Mouse (Mus musculus): ENCODE results near the gene Klhl3. TPM values are rescaled to one million over a fixed set of nuclear protein-coding genes. Genes with fewer than 3 reads are reported as not detected.

Klhl3 gene
- polyA plus RNA-seq, 1 experiment from 2014 or later, result 6.0 TPM

- WGBS, result 61% methylated on average over 14 of the region's 14 CpGs
- peak; percentile 50; the same call in 1 of the 2 replicates for ATAC-seq (ENCODE audit: low FRiP score, low TSS enrichment)
These were observed 101.1 kb downstream of the Klhl3 start for GRCm38 (mm10) chr13:58012067-58012925.

GRCm38 (mm10) chr13:58011526-58011925, 101.9 kb downstream of the Klhl3 start:
- 78% methylated on average over 2 of the region's 2 CpGs for WGBS
- Histone ChIP-seq H3K27me3 (ENCODE audit: control insufficient read depth, insufficient read depth, low read length) (no peaks in the 10 kb centered on the region), H3K9me3 (ENCODE audit: control insufficient read depth, low read length) (no peaks in the 10 kb centered on the region), H3K27ac (ENCODE audit: low read depth, low read length) (no peak overlapping the region), H3K4me2 (replicated peaks; ENCODE audit: low read depth, low read length) (no peak overlapping the region), H3K4me1 (ENCODE audit: control insufficient read depth, insufficient read depth, low read length) (no peaks in the 10 kb centered on the region), H3K36me3 (ENCODE audit: control insufficient read depth, insufficient read depth, low read length) (no peaks in the 10 kb centered on the region), H3K9ac (ENCODE audit: low read depth, low read length) (no peak overlapping the region), H3K4me3 (ENCODE audit: low read length) (no peak overlapping the region)
- no peak for ATAC-seq (ENCODE audit: low FRiP score, low TSS enrichment)

More at GRCm38 (mm10) chr13:58012067-58012925, 101.1 kb downstream of the Klhl3 start:
- H3K36me3 ChIP-seq (ENCODE audit: control insufficient read depth, insufficient read depth, low read length), result no peaks in the 10 kb centered on the region
- H3K9ac ChIP-seq (ENCODE audit: low read depth, low read length), result no peak overlapping the region
- H3K4me1 ChIP-seq (ENCODE audit: control insufficient read depth, insufficient read depth, low read length), result no peaks in the 10 kb centered on the region
- H3K9me3 ChIP-seq (ENCODE audit: control insufficient read depth, low read length), result no peaks in the 10 kb centered on the region
- H3K27me3 ChIP-seq (ENCODE audit: control insufficient read depth, insufficient read depth, low read length), result no peaks in the 10 kb centered on the region
- no peak overlapping the region for H3K4me3 ChIP-seq (ENCODE audit: low read length)
- no peak overlapping the region for H3K27ac ChIP-seq (ENCODE audit: low read depth, low read length)
- H3K4me2 ChIP-seq (replicated peaks; ENCODE audit: low read depth, low read length), result no peak overlapping the region

GRCm38 (mm10) chr13:58010416-58010815, 103.0 kb downstream of the Klhl3 start:
- no peaks in the 10 kb centered on the region for H3K27me3 ChIP-seq (ENCODE audit: control insufficient read depth, insufficient read depth, low read length)
- H3K4me3 ChIP-seq (ENCODE audit: low read length), result no peak overlapping the region
- no peak overlapping the region for H3K27ac ChIP-seq (ENCODE audit: low read depth, low read length)
- H3K9me3 ChIP-seq (ENCODE audit: control insufficient read depth, low read length), result no peaks in the 10 kb centered on the region
- no peak overlapping the region for H3K9ac ChIP-seq (ENCODE audit: low read depth, low read length)
- H3K4me1 ChIP-seq (ENCODE audit: control insufficient read depth, insufficient read depth, low read length), result 0 out of 2 replicates have a peak, but pooled peaks cover 3% of the 10 kb centered on the region
- no peak for ATAC-seq (ENCODE audit: low FRiP score, low TSS enrichment)
- no peak overlapping the region for H3K4me2 ChIP-seq (replicated peaks; ENCODE audit: low read depth, low read length)
- 79% methylated on average over 7 of the region's 7 CpGs for WGBS
- H3K36me3 ChIP-seq (ENCODE audit: control insufficient read depth, insufficient read depth, low read length), result no peaks in the 10 kb centered on the region

DNA sequence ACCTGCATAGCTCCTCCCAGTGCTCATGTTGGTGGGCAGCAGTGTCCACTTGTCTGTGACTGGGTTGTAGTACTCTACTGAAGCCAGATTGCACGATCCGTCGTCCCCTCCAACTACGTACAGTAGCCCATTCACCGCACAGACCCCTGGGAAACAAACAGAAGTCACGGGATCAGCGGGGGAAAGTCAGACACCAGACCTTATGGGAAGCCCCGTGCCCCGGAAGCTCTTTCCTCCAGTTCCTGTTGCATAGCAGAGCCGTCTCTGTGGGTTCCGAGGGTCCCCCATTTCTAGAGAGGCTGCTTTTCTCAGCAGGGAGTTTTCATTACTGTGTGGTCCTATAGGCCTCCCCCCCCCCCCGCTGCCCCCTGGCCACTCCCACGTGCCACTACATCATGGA, 104.1 kb downstream of the Klhl3 start:
- no peak overlapping the region for H3K27ac ChIP-seq (ENCODE audit: low read depth, low read length)
- ATAC-seq (ENCODE audit: low FRiP score, low TSS enrichment), result no peak

DNA sequence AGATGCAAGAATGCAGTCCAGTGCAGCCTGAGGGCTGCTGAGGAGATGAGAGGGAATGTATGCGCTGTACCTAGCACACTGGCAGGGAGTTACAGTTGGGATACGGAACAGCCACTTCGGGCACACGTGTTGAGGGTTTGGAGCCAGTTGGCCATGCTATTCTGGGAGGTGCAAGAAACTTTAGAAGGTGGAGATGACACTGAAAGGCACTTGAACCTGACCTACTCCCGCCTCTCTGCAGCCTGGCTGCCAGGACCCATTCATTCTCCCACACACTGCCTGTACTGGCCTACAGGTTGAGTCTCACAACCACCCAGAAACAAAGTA, 105.4 kb downstream of the Klhl3 start:
- no peak overlapping the region for H3K27ac ChIP-seq (ENCODE audit: low read depth, low read length)
- H3K36me3 ChIP-seq (ENCODE audit: control insufficient read depth, insufficient read depth, low read length), result no peaks in the 10 kb centered on the region; the same call in 1 of the 2 replicates
- no peak overlapping the region for H3K4me3 ChIP-seq (ENCODE audit: low read length)
- H3K4me2 ChIP-seq (replicated peaks; ENCODE audit: low read depth, low read length), result no peak overlapping the region
- H3K9ac ChIP-seq (ENCODE audit: low read depth, low read length), result no peak overlapping the region
- 0 out of 2 replicates have a peak, but pooled peaks have one; percentile 21 for ATAC-seq (ENCODE audit: low FRiP score, low TSS enrichment)
- no peaks in the 10 kb centered on the region for H3K9me3 ChIP-seq (ENCODE audit: control insufficient read depth, low read length)
- WGBS, result 60% methylated on average over 5 of the region's 5 CpGs
- no peaks in the 10 kb centered on the region for H3K27me3 ChIP-seq (ENCODE audit: control insufficient read depth, insufficient read depth, low read length)
- H3K4me1 ChIP-seq (ENCODE audit: control insufficient read depth, insufficient read depth, low read length), result 0 out of 2 replicates have a peak, but pooled peaks cover 3% of the 10 kb centered on the region

More for the DNA sequence above, 104.1 kb downstream of the Klhl3 start:
- 81% methylated on average over 13 of the region's 13 CpGs for WGBS
- no peak overlapping the region for H3K9ac ChIP-seq (ENCODE audit: low read depth, low read length)
- no peak overlapping the region for H3K4me3 ChIP-seq (ENCODE audit: low read length)
- H3K36me3 ChIP-seq (ENCODE audit: control insufficient read depth, insufficient read depth, low read length), result no peaks in the 10 kb centered on the region
- H3K4me1 ChIP-seq (ENCODE audit: control insufficient read depth, insufficient read depth, low read length), result 0 out of 2 replicates have a peak, but pooled peaks cover 3% of the 10 kb centered on the region
- no peak overlapping the region for H3K4me2 ChIP-seq (replicated peaks; ENCODE audit: low read depth, low read length)
- H3K9me3 ChIP-seq (ENCODE audit: control insufficient read depth, low read length), result no peaks in the 10 kb centered on the region
- H3K27me3 ChIP-seq (ENCODE audit: control insufficient read depth, insufficient read depth, low read length), result no peaks in the 10 kb centered on the region

- no peak overlapping the region for H3K4me2 ChIP-seq (replicated peaks; ENCODE audit: low read depth, low read length)
- no peaks in the 10 kb centered on the region for H3K9me3 ChIP-seq (ENCODE audit: control insufficient read depth, low read length)
- 0 out of 2 replicates have a peak, but pooled peaks have one; percentile 28 for ATAC-seq (ENCODE audit: low FRiP score, low TSS enrichment)
- H3K27me3 ChIP-seq (ENCODE audit: control insufficient read depth, insufficient read depth, low read length), result no peaks in the 10 kb centered on the region
- 48% methylated on average over 15 of the region's 16 CpGs for WGBS
- no peak overlapping the region for H3K27ac ChIP-seq (ENCODE audit: low read depth, low read length)
- 0 out of 2 replicates have a peak, but pooled peaks cover 3% of the 10 kb centered on the region for H3K4me1 ChIP-seq (ENCODE audit: control insufficient read depth, insufficient read depth, low read length)
- H3K9ac ChIP-seq (ENCODE audit: low read depth, low read length), result no peak overlapping the region
- no peak overlapping the region for H3K4me3 ChIP-seq (ENCODE audit: low read length)
- H3K36me3 ChIP-seq (ENCODE audit: control insufficient read depth, insufficient read depth, low read length), result no peaks in the 10 kb centered on the region; the same call in 1 of the 2 replicates
These were observed 105.9 kb downstream of the Klhl3 start for GRCm38 (mm10) chr13:58007256-58008037.

GRCm38 (mm10) chr13:58001792-58002191, 111.6 kb downstream of the Klhl3 start:
- Histone ChIP-seq H3K36me3 (ENCODE audit: control insufficient read depth, insufficient read depth, low read length) (no peaks in the 10 kb centered on the region; the same call in 1 of the 2 replicates), H3K4me1 (ENCODE audit: control insufficient read depth, insufficient read depth, low read length) (0 out of 2 replicates have a peak, but pooled peaks cover 5% of the 10 kb centered on the region), H3K4me3 (ENCODE audit: low read length) (no peak overlapping the region), H3K9me3 (ENCODE audit: control insufficient read depth, low read length) (no peaks in the 10 kb centered on the region), H3K27me3 (ENCODE audit: control insufficient read depth, insufficient read depth, low read length) (no peaks in the 10 kb centered on the region), H3K27ac (ENCODE audit: low read depth, low read length) (no peak overlapping the region), H3K4me2 (replicated peaks; ENCODE audit: low read depth, low read length) (no peak overlapping the region), H3K9ac (ENCODE audit: low read depth, low read length) (no peak overlapping the region)
- ATAC-seq (ENCODE audit: low FRiP score, low TSS enrichment), result no peak
- 89% methylated on average over 3 of the region's 3 CpGs for WGBS

GRCm38 (mm10) chr13:57996536-57996935, 116.9 kb downstream of the Klhl3 start:
- H3K27me3 ChIP-seq (ENCODE audit: control insufficient read depth, insufficient read depth, low read length), result no peaks in the 10 kb centered on the region
- no peak overlapping the region for H3K4me3 ChIP-seq (ENCODE audit: low read length)
- 24% methylated on average over 11 of the region's 11 CpGs for WGBS
- no peak overlapping the region for H3K4me2 ChIP-seq (replicated peaks; ENCODE audit: low read depth, low read length)
- H3K9ac ChIP-seq (ENCODE audit: low read depth, low read length), result no peak overlapping the region
- H3K36me3 ChIP-seq (ENCODE audit: control insufficient read depth, insufficient read depth, low read length), result no peaks in the 10 kb centered on the region
- H3K27ac ChIP-seq (ENCODE audit: low read depth, low read length), result no peak overlapping the region
- ATAC-seq (ENCODE audit: low FRiP score, low TSS enrichment), result no peak
- H3K4me1 ChIP-seq (ENCODE audit: control insufficient read depth, insufficient read depth, low read length), result peaks cover 11% of the 10 kb centered on the region; the same call in 1 of the 2 replicates
- no peaks in the 10 kb centered on the region for H3K9me3 ChIP-seq (ENCODE audit: control insufficient read depth, low read length)
